Mouse (Mus musculus) hindbrain, embryonic 11.5 days (tissue): ENCODE data around the gene Ets1. TPM values are rescaled to one million over a fixed set of nuclear protein-coding genes. Genes with fewer than 3 reads are reported as not detected.

Experiments used
- ATAC-seq: fragments of 200-750 bp; cut with Nextera tagmentation; 2 replicates; pipeline ENCODE4 v1.8.0; 2017; ENCODE audit warnings: mild to moderate bottlenecking, moderate TSS enrichment, moderate library complexity; ENCODE audit not compliant: low FRiP score
- DNase-seq: peaks from one replicate; pipeline ENCODE4 v3.0.0-alpha.2; 2015; ENCODE audit warnings: low spot score
- H3K27ac ChIP-seq: fragments of 300-500 bp; sonication (generic); 2 replicates; pipeline ENCODE4 v1.5.1; 2014; ENCODE audit warnings: mild to moderate bottlenecking, low read depth, low read length
- H3K27me3 ChIP-seq: fragments of 300-500 bp; sonication (generic); 2 replicates; pipeline ENCODE4 v1.6.1; 2014; ENCODE audit warnings: mild to moderate bottlenecking, low read length, moderate library complexity, mixed read lengths; ENCODE audit not compliant: control insufficient read depth, insufficient read depth
- H3K36me3 ChIP-seq: fragments of 300-500 bp; sonication (generic); 2 replicates; pipeline ENCODE4 v1.6.1; 2014; ENCODE audit warnings: mild to moderate bottlenecking, low read length, moderate library complexity, mixed read lengths; ENCODE audit not compliant: control insufficient read depth, insufficient read depth
- H3K4me1 ChIP-seq: fragments of 300-500 bp; sonication (generic); replicated peaks from 2 replicates; pipeline ENCODE4 v1.6.1; 2014; ENCODE audit warnings: low read length, mixed read lengths; ENCODE audit not compliant: control insufficient read depth, insufficient read depth
- H3K4me2 ChIP-seq: fragments of 300-500 bp; sonication (generic); replicated peaks from 2 replicates; pipeline ENCODE4 v1.6.1; 2014; ENCODE audit warnings: mild to moderate bottlenecking, low read depth, low read length
- H3K4me3 ChIP-seq: fragments of 300-500 bp; sonication (generic); 2 replicates; pipeline ENCODE4 v1.5.1; 2014; ENCODE audit warnings: low read depth, low read length
- H3K9ac ChIP-seq: fragments of 300-500 bp; sonication (generic); 2 replicates; pipeline ENCODE4 v1.6.1; 2014; ENCODE audit warnings: low read depth, low read length
- H3K9me3 ChIP-seq: fragments of 300-500 bp; sonication (generic); 2 replicates; pipeline ENCODE4 v1.6.1; 2016; ENCODE audit warnings: low read length; ENCODE audit not compliant: control insufficient read depth
- WGBS: fragments of 180-500 bp; shearing (Covaris S2); extraction: QIAGEN DNeasy Blood & Tissue Kit; methylation state at CpG from one replicate; pipeline ENCODE4 v1.1.7; 2014; 5-methylcytosine and 5-hydroxymethylcytosine counted together
- polyA plus RNA-seq: library from polyadenylated mRNA; unstranded; fragments of >200 nt; fragmentation: Nextera tagmentation; extraction: Ambion mirVana; gene quantifications from 2 replicates; pipeline ENCODE4 v1.2.1, GENCODE M21; 2014

Ets1 gene
- polyA plus RNA-seq, 1 experiment from 2014 or later = 24.3 TPM

GRCm38 (mm10) chr9:32612861-32613421, 23.1 kb upstream of the Ets1 start:
- Histone ChIP-seq H3K9ac (no peak overlapping the region), H3K4me3 (no peak overlapping the region), H3K9me3 (no peaks in the 10 kb centered on the region), H3K27ac (no peak overlapping the region), H3K36me3 (no peaks in the 10 kb centered on the region), H3K4me1 (no peaks in the 10 kb centered on the region), H3K4me2 (no peak overlapping the region), H3K27me3 (peaks cover 3% of the 10 kb centered on the region; the same call in 1 of the 2 replicates)
- ATAC-seq (no peak), DNase-seq (no peak)
- 64% methylated on average over 6 of the region's 6 CpGs for WGBS

DNA sequence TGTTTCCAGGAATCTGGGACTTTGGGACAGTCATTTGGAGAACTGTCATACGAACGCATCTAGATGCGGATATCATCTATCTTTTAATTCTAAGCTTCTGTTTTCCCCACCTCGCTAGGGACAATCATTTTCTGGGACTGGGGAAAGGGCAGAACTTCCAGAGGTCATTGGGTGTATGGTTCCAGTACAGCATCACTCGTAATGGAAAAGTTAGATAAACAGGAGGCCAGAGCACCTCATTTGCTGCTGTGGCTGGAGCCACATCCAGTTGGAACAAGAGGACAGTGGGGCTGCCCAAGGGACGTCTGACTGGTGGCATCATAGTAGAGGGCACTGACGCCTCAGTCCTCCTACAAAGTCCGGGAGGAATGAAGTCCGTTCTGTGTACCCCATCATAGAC, 21.8 kb upstream of the Ets1 start:
- no peak overlapping the region for H3K27ac ChIP-seq
- H3K4me2 ChIP-seq = no peak overlapping the region
- H3K9me3 ChIP-seq = no peaks in the 10 kb centered on the region
- no peak overlapping the region for H3K4me3 ChIP-seq
- WGBS = 87% methylated on average over 9 of the region's 9 CpGs
- DNase-seq (no peak), ATAC-seq (no peak)
- peaks cover 3% of the 10 kb centered on the region; the same call in 1 of the 2 replicates for H3K27me3 ChIP-seq
- no peak overlapping the region for H3K9ac ChIP-seq
- H3K36me3 ChIP-seq = no peaks in the 10 kb centered on the region
- H3K4me1 ChIP-seq = no peaks in the 10 kb centered on the region

DNA sequence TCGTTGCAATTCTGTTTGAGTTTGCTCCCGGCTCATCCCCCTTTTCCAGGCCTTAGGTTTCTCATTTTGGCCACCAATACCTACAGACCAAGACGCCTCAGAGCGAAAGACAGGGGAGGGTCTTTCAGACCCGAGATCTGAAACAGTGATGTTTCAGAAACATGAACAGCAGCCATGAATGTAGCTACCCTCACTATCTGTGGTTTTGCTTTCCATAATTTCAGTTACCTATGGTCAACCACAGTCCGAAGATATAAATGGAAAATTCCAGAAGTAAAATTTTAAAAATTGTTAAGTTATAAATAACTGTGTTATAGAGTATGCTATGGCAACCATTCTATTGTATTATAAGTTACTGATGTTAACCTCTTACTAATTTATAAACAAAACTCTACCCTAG, 20.6 kb upstream of the Ets1 start:
- H3K4me3 ChIP-seq = no peak overlapping the region
- H3K27me3 ChIP-seq = peaks cover 3% of the 10 kb centered on the region; the same call in 1 of the 2 replicates
- H3K9ac ChIP-seq = no peak overlapping the region
- DNase-seq (no peak), ATAC-seq (no peak)
- 84% methylated on average over 6 of the region's 6 CpGs for WGBS
- H3K9me3 ChIP-seq = no peaks in the 10 kb centered on the region
- no peak overlapping the region for H3K27ac ChIP-seq
- no peaks in the 10 kb centered on the region for H3K36me3 ChIP-seq
- H3K4me1 ChIP-seq = no peaks in the 10 kb centered on the region
- no peak overlapping the region for H3K4me2 ChIP-seq

DNA sequence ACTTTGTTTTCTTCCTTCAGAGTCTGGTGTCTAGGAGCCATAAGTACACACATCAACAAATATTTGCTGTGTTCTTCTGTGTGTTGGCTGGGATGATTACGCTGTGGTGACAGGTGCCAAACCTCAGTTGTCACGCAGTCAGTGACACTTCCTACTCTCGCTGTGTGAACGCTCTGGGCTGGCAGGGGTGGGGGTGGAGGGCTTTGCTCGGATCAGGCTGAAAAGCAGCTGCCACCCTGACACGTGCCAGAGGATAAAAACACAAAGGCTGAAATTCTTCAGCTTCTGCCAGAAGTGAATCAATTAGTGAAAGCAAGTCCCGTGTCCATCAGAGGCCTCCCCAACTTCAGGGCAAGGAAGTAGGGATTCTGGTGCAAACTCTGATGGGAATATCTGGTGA, 20.0 kb upstream of the Ets1 start:
- DNase-seq (peak; percentile 29), ATAC-seq (0 out of 2 replicates have a peak, but pooled peaks have one; percentile 33)
- no peak overlapping the region for H3K4me3 ChIP-seq
- H3K27me3 ChIP-seq = peaks cover 3% of the 10 kb centered on the region; the same call in 1 of the 2 replicates
- H3K9me3 ChIP-seq = no peaks in the 10 kb centered on the region
- no peak overlapping the region for H3K27ac ChIP-seq
- H3K9ac ChIP-seq = no peak overlapping the region
- H3K4me2 ChIP-seq = no peak overlapping the region
- no peaks in the 10 kb centered on the region for H3K36me3 ChIP-seq
- no peaks in the 10 kb centered on the region for H3K4me1 ChIP-seq
- WGBS = 29% methylated on average over 7 of the region's 7 CpGs

DNA sequence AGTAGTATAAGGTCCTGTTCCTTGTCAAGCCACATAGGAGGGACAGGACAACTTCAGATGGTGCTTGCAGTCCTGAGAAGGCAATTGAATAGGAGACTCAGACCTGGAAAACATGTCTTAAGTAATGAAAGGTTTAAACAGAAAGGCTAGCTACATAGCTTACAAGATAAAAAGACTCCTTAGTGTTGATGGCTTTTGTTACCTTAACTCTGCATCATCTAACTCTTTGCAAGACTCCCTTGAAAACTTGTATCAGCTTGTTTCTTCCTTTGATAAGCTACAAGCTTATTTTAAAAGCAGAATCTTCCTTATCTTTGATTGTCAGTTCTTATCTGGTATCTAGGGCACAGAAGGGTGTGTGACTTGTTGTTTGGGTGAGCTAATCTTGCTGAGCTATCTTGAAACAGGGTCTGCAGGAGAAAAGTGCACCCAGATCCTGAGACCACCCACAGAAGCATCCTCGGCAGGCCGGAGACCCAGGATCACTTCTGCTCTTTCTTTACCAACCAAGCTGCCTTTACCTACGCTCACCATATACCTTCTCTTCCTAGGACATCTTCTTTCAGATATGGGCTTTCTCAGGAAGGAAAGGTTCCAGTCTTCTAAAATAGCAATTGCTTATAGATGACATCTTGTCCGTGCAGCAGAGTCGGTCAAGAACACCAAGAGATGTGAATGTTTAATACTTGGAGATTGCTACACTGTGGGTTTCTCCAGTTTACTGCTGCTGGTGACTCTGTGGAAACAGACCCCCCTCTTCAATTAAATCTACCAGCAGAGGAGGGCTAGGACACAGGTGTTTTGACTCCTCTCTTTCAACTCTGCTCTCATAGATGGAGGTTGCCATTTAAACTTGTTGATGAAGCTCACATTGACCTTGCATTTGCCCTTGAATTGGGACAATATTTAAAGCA, 19.2 kb upstream of the Ets1 start:
- no peak for ATAC-seq
- Histone ChIP-seq H3K9me3 (no peaks in the 10 kb centered on the region), H3K4me3 (no peak overlapping the region), H3K27me3 (peaks cover 3% of the 10 kb centered on the region; the same call in 1 of the 2 replicates), H3K9ac (no peak overlapping the region), H3K27ac (no peak overlapping the region), H3K36me3 (no peaks in the 10 kb centered on the region), H3K4me2 (no peak overlapping the region), H3K4me1 (no peaks in the 10 kb centered on the region)
- 91% methylated on average over 5 of the region's 5 CpGs for WGBS
- DNase-seq = no peak

DNA sequence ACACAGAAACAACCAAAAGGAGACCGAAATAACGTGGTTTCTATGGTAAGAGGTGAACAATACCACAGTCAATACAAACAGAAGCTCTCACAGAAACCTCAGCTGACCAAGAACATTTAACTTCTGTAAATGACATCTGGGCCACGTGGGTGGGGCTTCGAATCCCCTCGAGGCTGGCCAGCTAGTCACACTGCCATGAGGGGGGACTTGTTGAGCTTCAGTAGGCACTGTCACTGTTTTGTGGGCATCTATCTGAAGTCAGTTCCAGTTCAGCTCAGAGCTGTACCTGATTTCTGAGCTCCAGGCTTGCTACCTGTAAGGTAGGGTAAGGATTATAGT, 18.6 kb upstream of the Ets1 start:
- Histone ChIP-seq H3K36me3 (no peaks in the 10 kb centered on the region), H3K4me1 (no peaks in the 10 kb centered on the region), H3K4me3 (no peak overlapping the region), H3K27ac (no peak overlapping the region), H3K4me2 (no peak overlapping the region), H3K9ac (no peak overlapping the region), H3K27me3 (peaks cover 3% of the 10 kb centered on the region; the same call in 1 of the 2 replicates), H3K9me3 (no peaks in the 10 kb centered on the region)
- DNase-seq (no peak), ATAC-seq (no peak)
- WGBS = 76% methylated on average over 5 of the region's 5 CpGs

DNA sequence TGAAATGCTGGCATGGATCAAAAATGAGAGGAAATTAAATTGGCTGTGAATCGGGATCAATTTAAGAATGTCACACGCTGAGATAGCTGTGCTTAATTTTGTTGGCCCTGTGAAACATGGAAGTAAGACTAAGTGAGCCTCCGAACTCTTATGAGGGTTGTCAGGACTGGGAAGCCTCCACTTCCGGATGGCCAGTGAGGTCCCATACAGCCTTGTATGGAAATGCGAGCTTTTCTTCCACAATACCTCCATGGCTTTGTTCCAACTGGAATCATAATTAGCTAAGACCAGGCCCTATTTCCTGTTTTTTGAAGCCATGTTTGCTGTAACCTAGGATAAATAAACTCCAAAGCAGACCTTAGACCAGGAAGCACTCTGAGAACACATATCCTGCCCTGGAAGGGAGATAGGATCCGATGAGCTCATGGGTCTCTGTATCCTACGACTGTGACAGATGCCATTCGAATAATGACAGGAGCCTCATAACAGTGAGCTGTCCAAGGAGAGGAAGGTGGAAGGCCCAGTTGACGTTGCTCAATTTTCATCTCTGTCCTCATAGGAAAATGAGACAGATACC, 17.4 kb upstream of the Ets1 start:
- Histone ChIP-seq H3K27me3 (peaks cover 3% of the 10 kb centered on the region; the same call in 1 of the 2 replicates), H3K9ac (no peak overlapping the region), H3K4me2 (no peak overlapping the region), H3K9me3 (no peaks in the 10 kb centered on the region), H3K4me3 (no peak overlapping the region), H3K4me1 (no peaks in the 10 kb centered on the region), H3K27ac (no peak overlapping the region), H3K36me3 (no peaks in the 10 kb centered on the region)
- DNase-seq (no peak), ATAC-seq (no peak)
- 88% methylated on average over 9 of the region's 9 CpGs for WGBS

DNA sequence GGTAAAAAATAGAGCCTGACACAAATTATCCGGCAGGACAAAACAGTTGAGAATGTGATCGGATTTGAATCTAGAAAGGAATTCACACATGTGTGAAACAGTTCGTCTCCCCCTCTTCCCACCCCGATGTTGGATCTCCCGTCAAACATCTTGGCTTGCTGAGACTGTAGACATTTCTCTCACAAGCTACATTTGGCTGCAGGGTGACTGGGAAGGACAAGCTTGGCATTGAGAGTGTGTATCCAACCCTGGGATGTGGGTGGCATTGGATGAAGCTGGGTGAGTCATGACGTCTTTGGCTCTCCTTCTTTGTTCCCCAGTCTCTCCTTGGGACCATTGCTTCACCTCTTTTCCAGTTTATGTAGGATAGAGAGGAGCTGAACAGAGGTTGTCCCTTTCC, 16.4 kb upstream of the Ets1 start:
- Histone ChIP-seq H3K27me3 (no peaks in the 10 kb centered on the region; the same call in 1 of the 2 replicates), H3K4me2 (no peak overlapping the region), H3K4me1 (no peaks in the 10 kb centered on the region), H3K27ac (no peak overlapping the region), H3K36me3 (no peaks in the 10 kb centered on the region), H3K9me3 (no peaks in the 10 kb centered on the region), H3K9ac (no peak overlapping the region), H3K4me3 (no peak overlapping the region)
- no peak for ATAC-seq
- WGBS = 94% methylated on average over 6 of the region's 6 CpGs
- DNase-seq = no peak
